Mouse (Mus musculus): ENCODE results near the gene Slc47a2.

Gene Slc47a2

DNA sequence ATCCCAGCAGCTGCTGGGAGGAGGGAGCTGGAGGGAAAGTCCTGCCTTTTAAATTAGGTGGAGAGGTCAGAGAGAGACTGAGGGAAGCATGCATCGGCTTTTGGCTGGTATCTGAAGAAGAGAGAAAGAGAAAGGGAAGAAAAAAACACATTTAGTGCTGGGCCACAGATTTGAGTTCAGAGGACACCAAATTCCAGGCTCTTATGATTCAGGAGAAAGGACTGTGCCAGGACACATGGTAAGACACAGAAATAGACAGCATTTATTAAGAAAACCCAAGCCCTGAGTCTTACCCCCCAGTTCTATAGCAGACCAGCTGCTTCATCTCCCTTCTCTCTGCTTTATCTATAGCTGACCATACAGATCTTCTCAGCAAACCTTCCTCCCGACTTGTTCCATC is 64.7 kb downstream of the Slc47a2 start:
- no peak for DNase-seq

DNA sequence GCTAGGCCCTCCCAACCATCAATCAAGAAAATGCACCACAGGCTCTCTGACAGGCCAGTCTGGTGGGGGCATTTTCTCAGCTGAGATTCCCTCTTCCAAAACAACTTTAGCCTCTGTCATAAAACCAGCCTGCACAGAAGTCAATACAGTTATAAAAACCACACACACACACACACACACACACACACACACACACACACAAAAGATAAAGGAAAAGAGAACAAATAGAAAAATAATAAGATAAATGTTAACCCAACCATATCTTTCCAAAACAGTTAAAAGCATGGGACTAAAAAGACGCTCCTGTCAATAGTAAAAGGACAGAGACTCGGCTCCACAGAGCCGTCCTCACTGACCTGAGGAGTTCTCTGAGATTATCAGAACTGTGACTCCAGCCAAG is 66.2 kb downstream of the Slc47a2 start:
- DNase-seq, result no peak

DNA sequence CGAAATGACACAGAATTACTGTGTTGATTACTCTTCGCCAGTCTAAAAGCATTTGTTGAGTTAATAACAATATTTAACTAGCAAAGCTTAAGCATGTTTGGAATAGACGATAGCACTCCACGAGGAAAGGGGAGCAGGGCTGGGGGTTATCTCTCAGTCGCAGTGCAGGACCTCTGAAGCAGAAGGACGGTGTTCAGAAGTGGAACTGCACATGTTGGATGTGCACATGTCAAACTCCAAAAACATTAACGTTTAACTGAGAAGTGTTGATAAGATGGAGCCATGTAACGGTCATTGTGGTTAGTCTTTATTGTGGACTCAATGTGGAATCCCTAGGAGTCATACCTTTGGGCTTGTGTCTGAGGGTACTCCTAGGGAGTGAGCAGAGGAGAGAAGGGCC is 67.6 kb downstream of the Slc47a2 start:
- no peak for DNase-seq

GRCm38 (mm10) chr11:61274421-61274820 is 68.2 kb downstream of the Slc47a2 start:
- DNase-seq, result no peak

DNA sequence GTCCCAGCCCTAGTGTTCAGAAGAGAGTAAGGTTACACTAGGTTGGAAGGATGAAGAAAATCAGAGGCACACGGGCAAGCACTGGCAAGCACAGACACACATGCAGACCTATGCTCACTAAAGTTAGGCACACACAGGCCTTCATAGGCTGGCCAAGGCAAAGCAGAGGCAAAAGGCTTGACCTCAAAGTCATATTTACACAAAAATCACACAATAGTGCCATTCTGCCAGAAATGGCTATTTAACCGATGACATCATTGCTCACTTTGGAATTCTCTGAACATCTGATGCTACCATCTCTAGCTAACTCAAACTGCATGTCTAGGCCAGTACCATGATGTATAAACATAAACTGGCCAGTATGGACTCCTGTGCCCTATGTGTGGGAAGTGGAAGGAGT is 68.7 kb downstream of the Slc47a2 start:
- no peak for DNase-seq

DNA sequence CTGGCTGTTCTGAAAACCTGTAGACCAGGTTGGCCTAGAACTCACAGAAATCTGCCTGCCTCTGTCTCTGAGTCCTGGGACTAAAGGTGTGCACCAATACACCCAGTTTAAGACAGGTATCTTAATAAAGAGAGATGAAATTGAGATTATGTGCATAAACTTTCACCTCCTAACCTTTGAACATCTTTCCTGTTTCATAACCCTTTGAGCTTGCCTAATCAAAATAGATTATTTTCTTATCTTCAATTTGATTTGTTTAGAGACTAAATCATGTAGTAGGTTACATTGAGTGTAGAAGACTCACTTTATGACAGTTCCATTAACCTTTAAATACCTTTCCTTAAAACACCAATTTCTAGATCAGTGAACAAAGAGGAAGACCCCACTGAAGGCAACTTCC is 71.0 kb downstream of the Slc47a2 start:
- DNase-seq, result no peak

DNA sequence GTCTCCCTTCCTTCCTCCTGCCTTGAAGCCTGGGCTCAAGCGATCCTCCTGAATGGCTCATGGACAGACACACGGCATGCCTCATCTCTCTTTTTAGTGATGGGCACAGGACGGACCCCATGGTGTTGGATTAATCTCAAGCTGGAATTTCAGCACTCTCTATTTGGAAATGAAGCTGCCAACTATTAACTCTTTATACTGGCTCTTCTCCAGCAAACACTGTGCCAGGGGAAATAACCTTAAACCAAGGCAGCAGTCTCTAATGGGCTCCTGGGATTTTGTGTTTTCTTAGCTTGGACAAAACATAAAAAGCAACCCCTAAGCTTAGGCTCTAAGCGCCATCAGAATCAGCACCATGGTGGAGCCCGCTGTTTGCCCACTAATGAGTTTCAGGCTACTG is 72.3 kb downstream of the Slc47a2 start:
- DNase-seq, result no peak

DNA sequence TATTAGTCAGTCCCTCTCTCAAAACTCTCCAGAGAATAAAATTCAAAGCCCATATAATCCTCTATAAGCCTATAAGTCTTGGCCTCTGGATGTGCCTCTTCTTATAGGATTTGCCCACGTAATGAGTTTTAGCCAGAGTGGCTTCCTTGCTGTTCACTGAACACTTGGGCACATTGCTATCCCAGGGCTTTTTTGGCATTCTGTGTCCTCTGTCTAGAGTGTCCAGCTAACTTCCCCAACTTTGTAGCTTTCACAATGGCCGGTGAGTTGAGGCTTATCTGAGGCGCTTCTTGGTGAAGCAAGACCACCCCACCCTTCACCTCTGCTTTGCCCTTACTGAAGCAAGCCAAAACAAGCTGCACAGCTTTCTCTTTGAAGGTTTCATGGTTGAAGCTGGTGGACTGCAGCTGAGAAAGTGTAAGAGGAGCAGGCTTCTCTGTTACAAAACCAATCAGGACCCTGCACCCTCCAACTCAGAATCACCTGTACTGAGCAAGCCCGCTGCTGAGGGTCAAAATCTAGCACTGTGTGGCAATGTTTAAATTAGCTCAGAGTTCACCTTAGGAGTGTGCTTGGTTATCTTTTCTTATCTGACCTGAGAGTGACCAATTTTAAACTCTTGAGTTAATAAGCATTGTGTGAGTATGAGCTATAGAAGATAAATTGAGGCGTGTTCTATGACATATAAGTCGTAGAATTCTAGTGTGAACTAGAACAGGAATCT is 73.9 kb downstream of the Slc47a2 start:
- no peak for DNase-seq

GRCm38 (mm10) chr11:61266551-61267533 is 75.8 kb downstream of the Slc47a2 start, which contains the start of gene Aldh3a2:
Aldh3a2 (minus strand) TSS chr11:61267464.
- DNase-seq, result peak; percentile 90 to 97

DNA sequence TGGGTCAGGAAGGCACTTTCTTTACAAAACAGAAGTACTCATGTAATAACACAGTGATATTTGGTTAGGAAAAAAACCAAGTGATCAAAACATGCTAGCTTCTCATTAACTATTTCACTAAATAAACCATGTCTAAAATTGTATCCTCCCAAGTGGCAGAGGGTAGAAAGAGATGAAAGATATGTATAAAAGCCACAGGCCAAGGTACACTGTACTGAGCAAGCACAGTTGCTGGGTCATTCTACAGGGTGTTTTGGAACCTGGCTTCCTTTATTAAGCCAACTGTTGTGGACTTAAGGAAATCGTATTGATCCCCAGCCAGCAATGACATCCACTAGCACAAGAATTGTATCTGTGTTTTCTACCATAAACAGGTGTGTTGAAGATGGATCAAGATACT is 78.8 kb downstream of the Slc47a2 start:
- no peak for DNase-seq

DNA sequence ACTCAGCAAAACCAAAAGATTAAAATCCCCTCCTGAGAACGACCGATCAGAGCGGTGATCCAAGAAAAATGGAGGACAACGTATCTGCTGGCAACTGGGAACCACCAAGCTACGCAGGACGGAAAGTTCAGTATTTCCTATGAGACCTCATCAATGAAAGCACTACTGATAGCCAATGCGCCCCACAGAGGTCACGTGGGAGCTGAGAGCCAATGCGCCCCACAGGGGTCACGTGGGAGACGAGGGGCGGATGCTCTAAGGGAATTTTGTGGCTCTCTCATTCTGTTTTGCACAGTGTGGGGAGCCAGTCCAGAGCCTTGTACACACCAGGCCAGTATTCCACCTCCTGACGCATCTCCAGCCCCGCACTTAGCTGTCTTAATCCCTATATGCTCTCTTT is 80.1 kb downstream of the Slc47a2 start:
- no peak for DNase-seq

DNA sequence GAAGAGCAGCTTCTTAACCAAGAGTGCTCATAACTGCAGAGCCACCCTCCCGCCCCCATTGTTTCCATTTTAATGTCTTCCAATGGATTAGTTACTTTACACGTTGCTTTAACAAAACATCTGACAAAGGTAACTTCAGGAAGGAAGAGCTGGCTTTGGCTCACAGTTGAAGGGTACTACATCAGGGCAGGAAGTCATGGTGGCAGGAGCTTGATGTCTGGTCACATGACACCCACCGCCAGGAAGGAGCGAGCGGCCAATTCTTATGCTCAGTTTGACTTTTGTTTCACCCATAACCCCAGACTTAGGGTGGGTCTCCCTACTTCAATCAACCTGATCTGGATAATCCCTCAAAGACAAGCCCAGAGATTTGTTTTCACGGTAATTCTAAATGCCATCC is 83.6 kb downstream of the Slc47a2 start:
- DNase-seq, result no peak

DNA sequence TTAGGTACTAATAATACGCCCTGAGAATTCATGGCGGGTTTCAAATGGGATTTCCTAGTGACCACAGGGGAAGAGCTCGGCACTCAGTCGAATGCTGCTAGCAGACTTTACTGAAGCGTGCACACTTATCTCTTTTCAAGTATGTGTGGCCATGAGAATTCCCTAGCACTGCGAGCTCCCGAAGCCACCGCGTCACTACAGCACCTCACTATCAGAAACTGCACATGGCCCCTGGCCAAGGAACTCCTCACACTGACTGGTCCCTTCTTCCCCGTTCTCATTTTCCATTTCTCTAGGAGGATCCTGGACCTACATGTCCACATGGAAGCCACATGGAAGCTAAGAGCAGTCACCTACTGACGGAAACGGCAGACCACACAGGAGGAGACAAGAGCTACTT is 89.9 kb downstream of the Slc47a2 start:
- no peak for DNase-seq

GRCm38 (mm10) chr11:61251741-61252140 is 90.9 kb downstream of the Slc47a2 start:
- no peak for DNase-seq

All from spleen, adult 18-20 months (tissue).